Mouse (Mus musculus) CH12.LX (cell line): ENCODE data around the gene Sdccag8. TPM values are rescaled to one million over a fixed set of nuclear protein-coding genes. Genes with fewer than 3 reads are reported as not detected.

Experiments
- DNase-seq: peaks from one replicate; pipeline ENCODE4 v3.0.0-alpha.2; 2013; ENCODE audit errors: extremely low read depth
- H3K27ac ChIP-seq: 2 replicates; pipeline ENCODE4 v1.5.1; 2012; ENCODE audit warnings: low read depth, mild to moderate bottlenecking, control low read depth, moderate library complexity; ENCODE audit not compliant: insufficient read depth
- H3K27me3 ChIP-seq: replicated peaks from 2 replicates; pipeline ENCODE3; 2012; ENCODE audit warnings: inconsistent platforms
- H3K36me3 ChIP-seq, 2 experiments: replicated peaks in 1 of 2; 2 replicates each; pipeline versions ENCODE3 to v1.6.1; 2012; ENCODE audit warnings: inconsistent platforms in 1 of 2, low read length in 1 of 2, mild to moderate bottlenecking in 1 of 2, mixed read lengths in 1 of 2, moderate library complexity in 1 of 2; ENCODE audit not compliant: control insufficient read depth in 1 of 2, insufficient read depth in 1 of 2
- H3K4me1 ChIP-seq, 2 experiments: 2 replicates each; pipeline ENCODE4 v1.6.1; 2012; ENCODE audit warnings: inconsistent platforms in 1 of 2, moderate library complexity in 1 of 2; ENCODE audit not compliant: insufficient read depth in 2 of 2, control insufficient read depth in 1 of 2
- H3K4me2 ChIP-seq: 2 replicates; pipeline ENCODE4 v1.6.1; 2012; ENCODE audit warnings: low read depth, mild to moderate bottlenecking, control low read depth; ENCODE audit not compliant: poor library complexity, insufficient read depth, severe bottlenecking
- H3K4me3 ChIP-seq, 3 experiments: fragments of 150-350 bp in 1 of 3; sonication (generic) in 1 of 3; replicated peaks in 1 of 3; 2 replicates each; pipeline versions ENCODE3 to v1.5.1; 2011 to 2012; ENCODE audit warnings: low read depth in 2 of 3, low read length in 2 of 3, mild to moderate bottlenecking in 2 of 3, moderate library complexity in 2 of 3, control low read depth in 1 of 3, improper control_type of control experiment in 1 of 3, inconsistent platforms in 1 of 3, mixed read lengths in 1 of 3; ENCODE audit not compliant: poor library complexity in 1 of 3
- H3K79me2 ChIP-seq: replicated peaks from 2 replicates; pipeline ENCODE4 v1.6.1; 2012; ENCODE audit warnings: mild to moderate bottlenecking, moderate library complexity; ENCODE audit not compliant: control insufficient read depth, poor library complexity, insufficient read depth, severe bottlenecking; ENCODE audit errors: extremely low read depth
- H3K9ac ChIP-seq: 2 replicates; pipeline ENCODE4 v1.6.1; 2012; ENCODE audit warnings: low read depth, mild to moderate bottlenecking, control low read depth, moderate library complexity; ENCODE audit not compliant: insufficient read depth
- H3K9me3 ChIP-seq: replicated peaks from 2 replicates; pipeline ENCODE3; 2012; ENCODE audit warnings: low read length, inconsistent platforms, mixed read lengths
- BHLHE40 ChIP-seq: IDR thresholded peaks from 2 replicates; pipeline ENCODE4 v1.6.1; 2011; ENCODE audit warnings: mild to moderate bottlenecking, low read depth, low read length, improper control_type of control experiment
- CHD1 ChIP-seq: IDR thresholded peaks from 2 replicates; pipeline ENCODE4 v1.6.1; 2012; ENCODE audit warnings: low read depth, low read length, improper control_type of control experiment, inconsistent platforms
- CHD2 ChIP-seq: IDR thresholded peaks from 2 replicates; pipeline ENCODE4 v1.6.1; 2011; ENCODE audit warnings: low read length, improper control_type of control experiment
- E2F4 ChIP-seq: IDR thresholded peaks from 2 replicates; pipeline ENCODE4 v1.6.1; 2011; ENCODE audit warnings: low read depth, low read length, improper control_type of control experiment; ENCODE audit not compliant: insufficient replicate concordance
- HCFC1 ChIP-seq: IDR thresholded peaks from 2 replicates; pipeline ENCODE4 v1.6.1; 2012; ENCODE audit warnings: low read depth, mild to moderate bottlenecking, inconsistent platforms, low read length, improper control_type of control experiment
- JUN ChIP-seq: IDR thresholded peaks from 2 replicates; pipeline ENCODE4 v1.6.1; 2011; ENCODE audit warnings: low read depth, mild to moderate bottlenecking, low read length, improper control_type of control experiment, moderate library complexity; ENCODE audit not compliant: insufficient read depth
- KAT2A ChIP-seq: IDR thresholded peaks from 2 replicates; pipeline ENCODE4 v1.6.1; 2012; ENCODE audit warnings: low read length, improper control_type of control experiment, inconsistent platforms; ENCODE audit not compliant: insufficient replicate concordance
- MAFK ChIP-seq: IDR thresholded peaks from 2 replicates; pipeline ENCODE4 v1.6.1; 2011; ENCODE audit warnings: low read length, improper control_type of control experiment; ENCODE audit not compliant: insufficient replicate concordance
- MAX ChIP-seq: IDR thresholded peaks from 2 replicates; pipeline ENCODE4 v1.6.1; 2011; ENCODE audit warnings: low read length, improper control_type of control experiment
- MEF2A ChIP-seq: IDR thresholded peaks from 2 replicates; pipeline ENCODE4 v1.6.1; 2014; ENCODE audit warnings: low read depth, mild to moderate bottlenecking, inconsistent platforms, low read length, improper control_type of control experiment, borderline replicate concordance
- MXI1 ChIP-seq: IDR thresholded peaks from 2 replicates; pipeline ENCODE4 v1.6.1; 2011; ENCODE audit warnings: mild to moderate bottlenecking, low read depth, low read length, improper control_type of control experiment
- NRF1 ChIP-seq: IDR thresholded peaks from 2 replicates; pipeline ENCODE4 v1.6.1; 2014; ENCODE audit warnings: low read depth, mild to moderate bottlenecking, inconsistent platforms, low read length, improper control_type of control experiment, moderate library complexity
- PAX5 ChIP-seq: IDR thresholded peaks from 2 replicates; pipeline ENCODE4 v1.6.1; 2012; ENCODE audit warnings: low read length, inconsistent platforms, mixed read lengths
- POLR2AphosphoS2 ChIP-seq: IDR thresholded peaks from 2 replicates; pipeline ENCODE4 v1.6.1; 2011; ENCODE audit warnings: low read depth, low read length, improper control_type of control experiment
- RAD21 ChIP-seq: IDR thresholded peaks from 2 replicates; pipeline ENCODE4 v1.6.1; 2011; ENCODE audit warnings: low read depth, mild to moderate bottlenecking, low read length, improper control_type of control experiment, moderate library complexity
- SIN3A ChIP-seq: IDR thresholded peaks from 2 replicates; pipeline ENCODE4 v1.6.1; 2012; ENCODE audit warnings: low read length, improper control_type of control experiment, inconsistent platforms
- UBTF ChIP-seq: IDR thresholded peaks from 2 replicates; pipeline ENCODE4 v1.6.1; 2012; ENCODE audit warnings: low read depth, mild to moderate bottlenecking, inconsistent platforms, low read length, improper control_type of control experiment, moderate library complexity
- USF1 ChIP-seq: IDR thresholded peaks from 2 replicates; pipeline ENCODE4 v1.6.1; 2014; ENCODE audit warnings: low read depth, mild to moderate bottlenecking, inconsistent platforms, low read length, improper control_type of control experiment
- ZC3H11A ChIP-seq: IDR thresholded peaks from 2 replicates; pipeline ENCODE4 v1.6.1; 2012; ENCODE audit warnings: low read depth, mild to moderate bottlenecking, inconsistent platforms, low read length, improper control_type of control experiment
- dilution Hi-C: fragments of 300-500 bp; cut with MboI; formaldehyde crosslinking; loops from 2 replicates; pipeline ENCODE4 v1.14.3; 2020; ENCODE audit warnings: low sequenced_read_pairs; ENCODE audit not compliant: extremely low pct_unique_long_range_greater_than_20kb, extremely low pct_ligation_motif_present
- in situ Hi-C: fragments of 300-500 bp; cut with MboI; formaldehyde crosslinking; loops from 3 replicates; pipeline ENCODE4 v1.14.3; 2019; ENCODE audit warnings: low sequenced_read_pairs, low pct_ligation_motif_present, low pct_unique_long_range_greater_than_20kb, mixed read lengths
- polyA plus RNA-seq: library from polyadenylated mRNA; unstranded; fragments of >175 nt; gene quantifications from 2 replicates; pipeline ENCODE4 v1.2.1, GENCODE M21; 2012; ENCODE audit warnings: low read depth; ENCODE audit not compliant: insufficient read length
- total RNA-seq, 2 experiments: library from RNA; depleted of rRNA; stranded (reverse); fragments of 300-350 nt in 1 of 2; fragments of >200 nt in 1 of 2; gene quantifications; 2 replicates each; pipeline ENCODE4 v1.2.3; 2012 to 2014

The Sdccag8 gene
- total and polyA plus RNA-seq, 3 experiments, result 10.7 to 18.7 (median 10.9) TPM

DNA sequence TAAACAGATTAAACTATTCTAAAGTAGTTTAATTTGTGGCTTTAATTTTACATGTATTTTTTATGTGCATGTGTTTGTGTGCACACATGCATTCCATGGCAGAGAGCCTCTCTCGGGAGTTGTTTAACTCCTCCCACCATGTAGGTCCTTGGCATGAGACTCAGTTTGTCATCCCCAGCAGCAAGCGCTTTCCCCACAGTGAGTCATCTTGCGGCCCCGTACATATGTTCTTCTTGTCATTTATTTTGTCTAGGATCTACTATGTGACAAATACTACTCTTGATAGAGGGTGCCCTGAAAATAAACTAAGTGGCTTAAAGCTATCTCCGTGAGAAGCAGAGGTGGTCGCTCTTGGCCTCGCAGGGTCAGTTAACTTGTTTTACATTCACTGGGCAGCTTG, 36.9 kb downstream of the Sdccag8 start:
- dilution Hi-C loops, result no loop called here
- Histone ChIP-seq H3K36me3 (peaks cover 49 to 65% of the 10 kb centered on the region in 2 experiments), H3K4me3 (no peak overlapping the region)

DNA sequence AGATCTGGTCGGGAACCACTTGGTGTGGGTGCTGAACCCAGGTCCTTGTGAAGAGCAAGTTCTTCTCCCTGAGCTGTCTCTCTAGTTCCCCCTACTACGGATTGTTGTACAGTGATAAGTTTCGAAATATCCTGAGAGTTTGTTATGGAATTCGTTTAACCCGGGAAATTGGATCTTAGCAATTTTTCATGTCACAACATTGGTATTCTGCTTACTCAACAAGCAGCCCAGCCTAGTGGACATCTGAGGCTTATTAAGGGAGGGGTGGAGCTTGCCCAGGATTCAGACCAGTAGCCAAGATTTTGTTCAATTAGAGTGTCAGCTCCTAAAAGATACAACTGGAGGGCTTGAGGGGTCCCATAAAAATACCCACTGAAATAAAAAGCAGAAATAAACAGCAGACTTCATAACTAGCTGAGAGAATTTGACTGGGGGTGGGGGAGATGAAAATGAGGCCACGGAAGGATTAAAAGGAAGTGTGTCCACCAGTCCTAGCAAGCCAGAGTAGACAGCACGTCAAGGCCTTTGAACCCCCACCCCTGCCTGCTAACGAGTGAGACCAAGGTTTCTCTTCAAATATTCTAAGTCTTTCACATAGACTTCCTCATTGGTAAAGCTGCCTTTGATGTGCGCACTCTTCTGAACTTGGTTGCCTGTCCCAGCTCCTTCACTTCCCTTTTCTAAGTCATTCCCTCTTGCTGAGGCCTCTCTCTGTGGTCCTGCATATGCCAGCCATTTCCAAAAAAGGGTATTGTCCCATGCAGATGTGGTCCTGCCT, 38.5 kb downstream of the Sdccag8 start:
- H3K27me3 ChIP-seq, result no peaks in the 10 kb centered on the region
- dilution Hi-C loops (no loop called here), in situ Hi-C loops (loop anchor here (25.0 kb wide), 1 partner anchor 641 kb away; no protein-coding TSS in a partner anchor)
- no peak for TF ChIP-seq SIN3A
- no peak for TF ChIP-seq MXI1
- no peak for TF ChIP-seq BHLHE40
- no peak for TF ChIP-seq RAD21
- no peak for TF ChIP-seq MAX
- TF ChIP-seq CHD2, result no peak
- TF ChIP-seq JUN, result no peak
- no peak for TF ChIP-seq PAX5
- no peak for TF ChIP-seq UBTF
- no peak for TF ChIP-seq NRF1
- TF ChIP-seq KAT2A, result no peak
- no peak for TF ChIP-seq CHD1
- no peak for TF ChIP-seq HCFC1
- TF ChIP-seq MAFK, result no peak
- TF ChIP-seq E2F4, result no peak
- no peak for TF ChIP-seq USF1
- peaks cover 3 to 7% of the 10 kb centered on the region in 2 experiments; a peak in 2 of 4 replicates for H3K4me1 ChIP-seq
- H3K4me3 ChIP-seq, result no peak overlapping the region
- H3K79me2 ChIP-seq, result no peaks in the 10 kb centered on the region
- H3K27ac ChIP-seq, result no peak overlapping the region
- H3K4me2 ChIP-seq, result no peak overlapping the region
- DNase-seq, result no peak
- H3K9me3 ChIP-seq, result peaks cover 6% of the 10 kb centered on the region
- peaks cover 42 to 53% of the 10 kb centered on the region in 2 experiments for H3K36me3 ChIP-seq
- no peak overlapping the region for H3K9ac ChIP-seq

More for the DNA sequence above, 36.9 kb downstream of the Sdccag8 start:
- no peak for DNase-seq
- Histone ChIP-seq H3K27ac (no peak overlapping the region), H3K9ac (no peak overlapping the region), H3K27me3 (no peaks in the 10 kb centered on the region), H3K4me2 (no peak overlapping the region), H3K9me3 (peaks cover 6% of the 10 kb centered on the region), H3K79me2 (no peaks in the 10 kb centered on the region), H3K4me1 (peaks cover 3 to 7% of the 10 kb centered on the region in 2 experiments; a peak in 2 of 4 replicates)
- in situ Hi-C loops, result loop anchor here (25.0 kb wide), 1 partner anchor 639 kb away; no protein-coding TSS in a partner anchor
- TF ChIP-seq SIN3A, result no peak
- TF ChIP-seq ZC3H11A, result no peak
- TF ChIP-seq MEF2A, result no peak
- no peak for TF ChIP-seq POLR2AphosphoS2
- no peak for TF ChIP-seq CHD2
- TF ChIP-seq, all 38 proteins: peak for 0
